Mouse (Mus musculus) kidney, postnatal 0 days (tissue): ENCODE data around the gene Creb3. TPM values are rescaled to one million over a fixed set of nuclear protein-coding genes. Genes with fewer than 3 reads are reported as not detected.

Experiments used
- ATAC-seq: fragments of 200-750 bp; cut with Nextera tagmentation; replicated peaks from 2 replicates; pipeline ENCODE4 v1.8.0; 2017; ENCODE audit warnings: low read depth, moderate number of reproducible peaks, moderate TSS enrichment, moderate library complexity; ENCODE audit not compliant: low FRiP score
- DNase-seq: peaks from one replicate; pipeline ENCODE4 v3.0.0-alpha.2; 2016; ENCODE audit warnings: low spot score
- H3K27ac ChIP-seq: fragments of 300-500 bp; sonication (generic); 2 replicates; pipeline ENCODE4 v1.5.1; 2014; ENCODE audit warnings: mild to moderate bottlenecking
- H3K27me3 ChIP-seq: fragments of 300-500 bp; sonication (generic); 2 replicates; pipeline ENCODE4 v1.6.1; 2014; ENCODE audit warnings: low read length, mixed read lengths; ENCODE audit not compliant: insufficient read depth
- H3K36me3 ChIP-seq: fragments of 300-500 bp; sonication (generic); 2 replicates; pipeline ENCODE4 v1.6.1; 2014; ENCODE audit warnings: low read length, mixed read lengths; ENCODE audit not compliant: insufficient read depth
- H3K4me1 ChIP-seq: fragments of 300-500 bp; sonication (generic); replicated peaks from 2 replicates; pipeline ENCODE4 v1.6.1; 2014; ENCODE audit warnings: antibody characterized with exemption, low read length, mixed read lengths; ENCODE audit not compliant: insufficient read depth
- H3K4me2 ChIP-seq: fragments of 300-500 bp; sonication (generic); 2 replicates; pipeline ENCODE4 v1.6.1; 2014; ENCODE audit warnings: mild to moderate bottlenecking, low read length, moderate library complexity, mixed read lengths
- H3K4me3 ChIP-seq: fragments of 300-500 bp; sonication (generic); replicated peaks from 2 replicates; pipeline ENCODE4 v1.5.1; 2014; ENCODE audit warnings: low read depth, low read length
- H3K9ac ChIP-seq: fragments of 300-500 bp; sonication (generic); 2 replicates; pipeline ENCODE4 v1.6.1; 2014; ENCODE audit warnings: low read depth, low read length
- H3K9me3 ChIP-seq: fragments of 300-500 bp; sonication (generic); replicated peaks from 2 replicates; pipeline ENCODE4 v1.6.1; 2016; ENCODE audit warnings: low read length, inconsistent platforms, mixed read lengths
- CTCF ChIP-seq: IDR thresholded peaks from 2 replicates; pipeline ENCODE4 v1.5.1; 2016; ENCODE audit warnings: antibody characterized with exemption, low read depth, mild to moderate bottlenecking, moderate library complexity
- WGBS: fragments of 180-500 bp; shearing (Covaris S2); extraction: QIAGEN DNeasy Blood & Tissue Kit; methylation state at CpG from one replicate; pipeline ENCODE4 v1.1.7; 2014; 5-methylcytosine and 5-hydroxymethylcytosine counted together
- polyA plus RNA-seq: library from polyadenylated mRNA; unstranded; fragments of >200 nt; fragmentation: Nextera tagmentation; extraction: Ambion mirVana; gene quantifications from 2 replicates; pipeline ENCODE4 v1.2.1, GENCODE M21; 2015

Creb3 gene
- polyA plus RNA-seq, 1 experiment from 2014 or later = 74.1 TPM

DNA sequence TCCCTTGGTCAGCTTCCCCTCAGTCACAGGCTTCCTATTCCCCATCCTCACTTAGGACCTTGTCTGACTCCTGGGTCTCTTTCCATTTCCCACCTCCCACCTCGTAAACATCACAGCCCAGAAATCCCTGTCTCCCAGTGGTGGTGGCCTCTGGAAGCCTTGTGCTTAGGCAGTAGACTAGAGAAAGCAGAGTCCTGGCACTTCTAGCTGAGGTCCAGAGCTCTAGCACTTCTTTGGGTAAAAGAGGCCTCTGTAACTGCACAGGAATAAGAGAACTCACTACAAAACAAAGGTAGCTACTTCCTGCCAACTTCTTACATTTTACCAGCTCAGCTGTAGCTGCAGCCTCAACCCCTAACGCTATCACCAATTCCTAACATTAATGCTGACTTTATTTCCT is 1.2 kb upstream of the Creb3 start:
- TF ChIP-seq CTCF = no peak

DNA sequence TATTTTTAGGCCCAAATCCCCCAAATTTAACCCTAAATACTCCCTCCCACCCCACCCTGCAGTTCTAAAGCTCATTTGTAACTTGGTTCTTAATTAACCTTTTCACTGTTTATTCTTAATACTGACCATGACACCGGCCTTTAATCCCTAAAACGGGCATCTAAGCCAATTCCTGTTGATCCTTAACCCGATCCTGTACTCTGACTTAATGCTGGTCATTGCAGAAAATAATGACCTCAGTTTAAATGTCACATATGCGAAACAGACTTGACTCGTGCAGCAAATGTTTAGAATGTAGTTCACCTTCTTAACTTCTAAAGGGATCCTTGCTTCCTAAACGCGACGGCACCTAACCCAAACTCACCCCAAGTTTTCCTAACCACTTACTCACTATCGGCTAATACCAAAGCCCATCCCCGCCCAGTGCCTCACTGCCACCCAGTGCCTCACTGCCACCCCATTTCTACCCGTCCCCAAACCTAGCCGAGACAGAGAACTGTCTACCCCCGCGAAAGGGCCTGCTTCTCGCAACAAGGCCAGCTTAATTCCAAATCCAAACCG is 616 bp upstream of the Creb3 start:
- Histone ChIP-seq H3K9me3 (no peaks in the 10 kb centered on the region), H3K4me1 (peaks cover 49% of the 10 kb centered on the region), H3K4me3 (peak overlapping the region; percentile 65), H3K9ac (peak overlapping the region; percentile 92), H3K4me2 (peak overlapping the region; percentile 79), H3K27me3 (no peaks in the 10 kb centered on the region), H3K27ac (peak overlapping the region; percentile 99), H3K36me3 (peaks cover 20% of the 10 kb centered on the region)
- TF ChIP-seq CTCF = no peak
- DNase-seq (no peak), ATAC-seq (no peak)
- under 1% methylated on average over 16 of the region's 16 CpGs for WGBS

More for the DNA sequence above, 1.2 kb upstream of the Creb3 start:
- Histone ChIP-seq H3K4me2 (peak overlapping the region; percentile 79), H3K9me3 (no peaks in the 10 kb centered on the region), H3K9ac (peak overlapping the region; percentile 92), H3K36me3 (peaks cover 20% of the 10 kb centered on the region), H3K27ac (peak overlapping the region; percentile 99), H3K27me3 (no peaks in the 10 kb centered on the region), H3K4me3 (peak overlapping the region; percentile 65), H3K4me1 (peaks cover 49% of the 10 kb centered on the region)
- WGBS = 13% methylated on average over 2 of the region's 2 CpGs
- no peak for DNase-seq
- no peak for ATAC-seq

DNA sequence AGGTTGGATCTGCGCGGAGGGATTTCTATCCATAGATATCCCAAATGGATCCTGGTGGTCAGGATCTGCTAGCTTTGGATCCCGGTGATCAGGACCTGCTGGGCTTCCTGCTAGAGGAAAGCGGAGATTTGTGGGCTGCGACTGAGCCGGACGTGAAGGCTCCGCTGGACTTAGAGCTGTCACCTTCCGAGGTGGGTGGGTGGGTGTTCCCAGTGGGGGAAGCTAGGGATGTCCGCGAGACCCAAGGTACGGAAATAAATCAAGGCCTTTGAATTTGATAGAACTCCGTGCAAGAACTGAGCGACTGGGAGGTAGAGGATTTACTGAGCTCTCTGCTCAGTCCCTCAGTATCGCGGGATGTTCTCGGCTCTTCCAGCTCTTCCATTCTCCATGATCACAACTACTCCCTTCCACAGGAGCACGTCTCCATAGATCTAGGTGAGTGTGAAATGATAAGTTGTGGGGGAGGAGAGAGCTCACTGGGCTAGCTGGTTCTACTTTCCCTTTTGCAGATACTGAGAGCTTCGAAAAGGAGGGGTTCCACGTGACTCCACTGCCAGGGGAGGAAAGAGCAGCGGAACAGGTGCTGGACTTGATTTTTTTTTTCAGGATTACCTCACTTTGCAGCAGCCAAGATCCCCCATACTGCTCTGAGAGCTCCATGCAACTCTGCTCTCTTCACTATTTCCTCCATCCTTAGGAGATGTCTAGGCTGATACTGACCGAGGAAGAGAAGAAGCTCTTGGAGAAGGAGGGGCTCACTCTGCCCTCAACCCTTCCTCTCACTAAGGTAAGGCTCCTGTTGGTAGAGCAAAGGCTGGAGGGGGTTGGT is 853 bp downstream of the Creb3 start:
- Histone ChIP-seq H3K9me3 (no peaks in the 10 kb centered on the region), H3K4me2 (peak overlapping the region; percentile 79), H3K4me1 (peaks cover 42% of the 10 kb centered on the region), H3K27ac (peak overlapping the region; percentile 99), H3K4me3 (peak overlapping the region; percentile 65), H3K27me3 (no peaks in the 10 kb centered on the region), H3K9ac (peak overlapping the region; percentile 92), H3K36me3 (peaks cover 33% of the 10 kb centered on the region)
- DNase-seq (peak; percentile 70), ATAC-seq (peak; percentile 8; the same call in 1 of the 2 replicates)
- 1% methylated on average over 22 of the region's 22 CpGs for WGBS
- no peak for TF ChIP-seq CTCF

DNA sequence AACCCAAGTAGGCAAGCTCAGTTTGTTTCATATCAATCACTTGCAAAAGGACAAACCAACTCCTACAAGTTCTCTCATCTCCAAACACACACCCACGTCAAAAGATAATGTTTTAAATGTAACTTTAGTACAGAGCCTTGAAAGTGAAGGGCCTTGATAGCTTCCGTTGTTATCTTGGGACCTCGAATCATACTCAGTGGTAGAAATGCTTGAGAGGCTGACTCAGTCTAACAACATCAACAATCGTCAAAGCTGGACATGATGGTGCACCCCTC is 1.4 kb downstream of the Creb3 start:
- peak overlapping the region; percentile 65 for H3K4me3 ChIP-seq
- H3K27ac ChIP-seq = peak overlapping the region; percentile 99; the same call in 1 of the 2 replicates
- no peak for TF ChIP-seq CTCF

DNA sequence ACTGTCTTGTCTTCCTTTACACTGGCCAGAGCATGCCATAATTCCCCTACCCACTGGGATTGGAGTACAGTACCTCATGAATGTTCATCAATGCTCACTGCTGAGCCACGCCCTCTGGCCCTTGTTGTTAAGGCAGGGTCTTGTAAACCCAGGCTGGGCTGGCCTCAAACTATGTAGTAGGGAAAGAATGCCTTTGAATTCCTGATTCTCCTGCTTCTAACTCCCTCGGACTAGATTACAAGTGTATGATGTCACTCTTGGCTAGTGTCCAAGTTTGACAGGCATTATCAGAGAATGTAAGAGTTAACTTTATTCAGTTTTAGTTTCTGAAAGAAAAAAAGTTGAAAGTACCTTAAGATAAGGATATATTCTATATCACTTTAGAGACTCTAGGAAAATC is 2.1 kb downstream of the Creb3 start:
- Histone ChIP-seq H3K36me3 (peaks cover 45% of the 10 kb centered on the region), H3K27ac (no peak overlapping the region), H3K4me1 (peaks cover 30% of the 10 kb centered on the region), H3K4me3 (no peak overlapping the region), H3K27me3 (no peaks in the 10 kb centered on the region), H3K9me3 (no peaks in the 10 kb centered on the region), H3K4me2 (no peak overlapping the region), H3K9ac (no peak overlapping the region)
- ATAC-seq (no peak), DNase-seq (peak; percentile 40)
- WGBS = 47% methylated on average over 2 of the region's 2 CpGs
- TF ChIP-seq CTCF = no peak

More for the DNA sequence above, 1.4 kb downstream of the Creb3 start:
- peak overlapping the region; percentile 92 for H3K9ac ChIP-seq
- no peak for ATAC-seq
- no peaks in the 10 kb centered on the region for H3K9me3 ChIP-seq
- H3K4me1 ChIP-seq = peaks cover 36% of the 10 kb centered on the region
- no peaks in the 10 kb centered on the region for H3K27me3 ChIP-seq
- 55% methylated on average over 4 of the region's 4 CpGs for WGBS
- H3K36me3 ChIP-seq = peaks cover 38% of the 10 kb centered on the region
- peak overlapping the region; percentile 79 for H3K4me2 ChIP-seq
- DNase-seq = no peak

DNA sequence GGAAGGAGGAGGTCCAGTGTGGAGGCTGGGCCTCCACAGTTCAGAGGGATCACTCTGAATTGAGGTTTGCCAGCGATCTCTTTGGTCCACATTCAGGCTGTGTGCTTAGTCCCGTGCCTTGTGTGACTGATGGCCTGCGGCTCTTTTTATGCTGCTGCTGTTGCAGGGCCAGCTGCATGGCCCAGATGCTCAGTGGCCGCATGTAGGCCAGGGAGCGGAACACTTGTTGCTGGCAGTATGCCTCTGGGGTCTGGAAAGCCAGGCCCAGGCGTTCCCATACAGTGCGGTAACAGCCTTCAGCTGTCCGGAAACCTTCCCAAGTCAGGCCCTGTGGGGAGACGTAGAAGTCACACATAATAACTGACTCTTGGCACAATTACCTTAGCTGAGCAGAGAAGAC is 5.0 kb downstream of the Creb3 start:
- no peak for TF ChIP-seq CTCF
- 92% methylated on average over 9 of the region's 9 CpGs for WGBS
- no peak for DNase-seq

More for the DNA sequence above, 5.0 kb downstream of the Creb3 start:
- H3K4me1 ChIP-seq = peaks cover 9% of the 10 kb centered on the region; the same call in 1 of the 2 replicates
- H3K4me3 ChIP-seq = no peak overlapping the region
- H3K27ac ChIP-seq = no peak overlapping the region
- no peak overlapping the region for H3K9ac ChIP-seq
- H3K4me2 ChIP-seq = no peak overlapping the region
- peaks cover 68% of the 10 kb centered on the region for H3K36me3 ChIP-seq
- no peak for ATAC-seq
- no peaks in the 10 kb centered on the region for H3K27me3 ChIP-seq
- no peaks in the 10 kb centered on the region for H3K9me3 ChIP-seq
